Mouse (Mus musculus): ENCODE results near the gene Letm1.
A peak's percentile ranks its signal among the peaks of the same experiment; 100 is the strongest.

Gene Letm1

DNA sequence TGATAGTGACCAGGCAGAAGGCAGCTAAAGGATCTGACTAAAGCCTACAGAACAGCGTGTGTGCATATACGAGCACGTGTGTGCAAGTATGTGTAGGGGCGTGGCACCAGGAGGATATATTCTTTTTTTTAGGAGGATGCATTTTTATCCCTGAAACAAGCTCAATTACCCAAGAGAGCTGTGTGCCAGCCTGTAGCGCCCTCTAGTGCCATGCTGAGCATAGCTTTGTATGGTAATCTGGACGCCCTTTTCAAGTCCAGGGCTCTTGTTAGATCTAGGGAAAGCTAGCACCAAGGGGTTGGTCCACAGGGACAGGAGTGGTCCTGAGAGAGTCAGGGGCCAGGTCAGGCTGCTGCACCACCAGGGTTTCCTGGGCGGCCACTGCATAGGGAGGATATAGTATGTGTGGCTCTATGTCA lies 44.7 kb downstream of the Letm1 start:
- peak; percentile 58 for DNase-seq

- no peak for DNase-seq
These were observed 46.4 kb downstream of the Letm1 start for GRCm38 (mm10) chr5:33736230-33736629.

DNA sequence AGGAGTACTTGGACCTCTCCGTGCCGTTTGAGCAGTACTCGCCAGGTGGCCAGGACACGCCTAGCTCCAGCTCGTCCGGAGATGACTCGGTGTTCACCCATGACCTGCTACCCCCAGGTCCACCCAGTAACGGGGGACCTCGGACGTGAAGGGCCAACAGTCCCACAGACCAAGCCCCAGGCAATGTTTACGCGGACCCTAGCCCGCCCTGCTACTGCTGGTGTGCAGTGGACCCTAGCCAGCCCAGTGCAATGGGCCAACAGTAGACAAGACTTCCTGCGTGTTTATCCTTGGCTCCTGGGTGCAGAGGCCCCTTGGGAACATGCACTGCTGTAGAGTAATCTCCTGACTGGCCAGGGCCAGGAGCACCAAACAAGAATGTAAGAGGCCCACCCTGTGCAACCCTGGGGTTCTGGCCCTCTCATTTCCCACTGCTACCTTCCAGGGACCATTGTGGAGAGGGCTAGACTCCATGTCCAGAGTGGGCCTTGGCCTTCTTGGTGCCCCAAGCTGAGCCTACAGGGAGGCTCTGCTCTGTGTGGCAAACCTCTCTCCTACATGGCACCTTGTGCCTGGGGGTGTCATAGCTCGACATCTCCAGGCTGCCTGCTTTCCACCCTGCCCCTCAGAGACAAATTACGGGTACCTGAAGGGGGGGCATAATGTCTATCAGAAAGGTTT lies 47.1 kb downstream of the Letm1 start:
- no peak for DNase-seq

GRCm38 (mm10) chr5:33733837-33734236 lies 48.8 kb downstream of the Letm1 start:
- DNase-seq: no peak

DNA sequence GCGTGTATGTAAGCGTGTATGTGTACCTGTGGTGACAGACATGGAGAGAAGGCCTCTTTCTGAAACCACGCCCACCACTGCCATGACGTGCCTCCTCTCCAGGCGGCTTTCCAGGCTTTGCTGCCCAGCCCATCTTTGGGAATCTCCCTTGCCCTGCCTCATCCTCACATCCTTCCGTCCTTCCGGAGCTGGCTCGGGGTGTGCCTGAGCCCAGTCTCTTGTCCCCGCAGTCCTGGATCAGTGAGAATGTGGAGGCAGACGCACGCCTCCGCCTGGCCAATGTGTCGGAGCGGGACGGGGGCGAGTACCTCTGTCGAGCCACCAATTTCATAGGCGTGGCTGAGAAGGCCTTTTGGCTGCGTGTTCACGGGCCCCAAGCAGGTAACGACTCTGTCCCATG lies 51.6 kb downstream of the Letm1 start:
- no peak for DNase-seq

GRCm38 (mm10) chr5:33730516-33730915 lies 52.1 kb downstream of the Letm1 start:
- no peak for DNase-seq

GRCm38 (mm10) chr5:33728841-33729240 lies 53.8 kb downstream of the Letm1 start:
- no peak for DNase-seq

- no peak for DNase-seq
These were observed 55.7 kb downstream of the Letm1 start for GRCm38 (mm10) chr5:33726891-33727290.

DNA sequence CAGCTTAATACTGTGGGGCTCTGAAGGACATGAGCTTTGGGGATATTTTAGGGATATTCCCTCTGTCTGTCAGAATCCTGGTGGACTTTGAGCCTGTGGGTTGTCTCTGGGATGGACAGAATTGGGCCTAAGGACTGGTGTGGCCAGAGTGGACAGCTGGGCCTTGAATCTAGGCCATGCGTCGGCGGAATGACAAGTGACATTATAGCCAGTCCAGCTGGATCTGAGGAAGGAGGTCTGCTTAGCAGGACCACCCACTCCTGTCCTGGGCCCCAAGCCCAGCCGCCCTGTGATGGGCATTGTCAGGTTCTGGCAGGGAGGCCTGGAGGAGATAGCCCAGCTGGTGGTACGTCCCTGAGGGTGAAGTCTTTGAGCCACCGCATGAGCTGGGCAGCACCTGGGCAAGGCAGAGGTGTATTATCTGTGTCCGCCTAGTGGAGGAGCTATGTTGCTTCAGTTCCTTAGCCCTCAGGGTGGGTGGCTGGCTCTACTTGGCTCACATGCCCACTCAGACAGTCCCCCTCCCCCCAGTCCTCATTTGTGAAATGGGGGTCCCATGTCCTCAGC lies 56.5 kb downstream of the Letm1 start:
- DNase-seq: no peak

GRCm38 (mm10) chr5:33723641-33724465 lies 58.8 kb downstream of the Letm1 start:
- no peak for DNase-seq

- no peak for DNase-seq
These were observed 59.5 kb downstream of the Letm1 start for GRCm38 (mm10) chr5:33723019-33723640.

DNA sequence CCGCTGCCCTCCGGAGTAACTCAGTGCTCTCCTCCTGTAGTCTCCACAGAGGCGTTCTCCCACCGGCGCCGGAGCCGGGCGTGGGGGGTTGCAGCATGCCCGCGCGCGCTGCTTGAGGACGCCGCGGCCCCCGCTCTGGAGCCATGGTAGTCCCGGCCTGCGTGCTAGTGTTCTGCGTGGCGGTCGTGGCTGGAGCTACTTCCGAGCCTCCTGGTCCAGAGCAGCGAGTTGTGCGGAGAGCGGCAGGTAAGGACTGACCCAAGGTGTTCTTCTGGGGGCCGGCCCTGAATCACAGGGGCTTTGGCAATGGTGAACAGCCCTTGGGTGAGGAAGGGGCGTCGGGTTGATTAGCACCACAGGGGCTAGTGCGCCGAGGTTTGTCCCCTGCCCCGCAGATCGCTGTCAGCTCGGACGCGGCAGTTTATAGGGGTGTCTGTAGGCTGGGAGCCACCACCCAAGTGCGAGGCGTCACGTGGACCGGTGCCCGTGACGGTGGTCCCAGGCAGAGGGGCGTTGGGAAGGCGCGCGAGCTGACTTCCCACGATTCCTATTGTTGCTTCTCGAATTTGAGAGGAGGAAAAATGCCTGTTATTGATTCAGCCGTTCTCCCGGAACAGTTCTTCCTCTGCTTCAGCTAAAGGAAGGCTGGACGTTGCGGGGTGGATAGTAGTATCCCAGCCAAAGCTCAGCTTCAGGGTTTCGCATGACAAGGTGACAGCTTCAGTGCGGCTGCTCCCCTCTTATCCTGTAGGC lies 60.2 kb downstream of the Letm1 start:
- no peak for DNase-seq

DNA sequence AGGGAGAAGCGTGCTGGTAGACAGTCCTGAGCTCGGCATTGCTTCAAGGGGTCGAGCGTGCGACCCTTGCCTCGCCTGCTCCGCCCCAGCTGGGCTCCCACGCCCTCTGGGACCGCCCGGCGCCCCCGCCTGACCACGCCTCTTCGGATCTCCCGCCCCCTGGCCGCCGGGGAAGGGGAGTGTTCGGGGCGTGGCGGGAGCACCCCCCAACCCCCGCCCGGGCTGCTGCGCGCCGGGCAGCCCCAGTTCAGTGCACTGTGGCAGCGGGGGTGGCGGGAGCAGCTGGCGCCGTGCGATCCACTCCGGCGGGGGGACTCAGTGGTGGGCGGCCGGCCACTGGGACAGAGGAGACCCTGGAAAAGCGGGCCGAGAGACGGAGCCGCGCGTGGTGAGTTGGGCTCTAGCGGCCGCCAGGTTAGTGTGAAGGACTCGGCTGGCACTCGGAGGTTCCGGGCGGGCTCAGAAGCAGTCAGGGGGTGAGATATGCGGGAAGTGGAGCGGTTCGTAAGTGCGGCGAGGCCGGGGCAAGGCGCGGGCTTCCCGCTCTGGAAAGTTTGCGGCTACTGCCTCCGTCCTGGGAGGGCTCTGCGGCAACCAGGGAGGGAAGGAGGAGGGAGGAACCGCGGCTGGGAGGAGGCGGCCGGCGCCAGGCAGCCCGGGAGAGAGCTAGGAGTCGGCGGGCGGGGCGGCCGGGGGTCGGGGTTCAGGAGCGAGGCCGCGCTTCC lies 60.9 kb downstream of the Letm1 start, which contains the start of gene Fgfr3:
Fgfr3 (plus strand) TSS at position 134 of the 725 bp plus-strand sequence.
- no peak for DNase-seq

DNA sequence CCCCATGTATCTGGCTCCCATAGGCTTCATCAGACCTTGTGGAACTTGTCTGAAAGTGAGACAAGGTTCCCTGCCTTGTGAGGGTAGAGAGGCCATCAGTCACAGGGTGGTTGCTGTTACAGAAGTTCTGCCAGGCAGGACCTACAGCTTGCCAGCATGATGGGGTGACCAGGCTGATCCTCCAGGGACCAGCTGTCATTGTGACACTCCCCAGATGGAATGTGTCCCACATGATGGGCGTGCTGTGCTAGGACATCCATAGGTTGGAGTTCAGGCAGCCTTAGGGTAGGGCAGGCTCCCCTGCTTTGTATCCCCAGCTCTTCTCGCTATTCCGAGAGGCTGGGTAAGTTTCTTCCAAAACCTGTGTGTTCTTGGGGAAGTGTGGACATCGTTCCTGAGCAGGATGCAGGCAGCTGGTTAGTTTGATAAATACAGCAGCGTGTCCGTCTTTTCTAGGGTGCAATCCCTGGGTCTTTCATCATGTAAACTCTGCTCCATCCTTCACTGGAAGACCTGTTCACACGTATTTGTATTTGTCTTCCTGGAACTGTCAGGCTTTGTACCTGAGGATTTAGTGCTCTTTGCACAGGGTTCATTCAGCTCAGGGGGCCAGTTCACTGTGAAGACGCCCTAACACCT lies 61.6 kb downstream of the Letm1 start:
- no peak for DNase-seq

DNA sequence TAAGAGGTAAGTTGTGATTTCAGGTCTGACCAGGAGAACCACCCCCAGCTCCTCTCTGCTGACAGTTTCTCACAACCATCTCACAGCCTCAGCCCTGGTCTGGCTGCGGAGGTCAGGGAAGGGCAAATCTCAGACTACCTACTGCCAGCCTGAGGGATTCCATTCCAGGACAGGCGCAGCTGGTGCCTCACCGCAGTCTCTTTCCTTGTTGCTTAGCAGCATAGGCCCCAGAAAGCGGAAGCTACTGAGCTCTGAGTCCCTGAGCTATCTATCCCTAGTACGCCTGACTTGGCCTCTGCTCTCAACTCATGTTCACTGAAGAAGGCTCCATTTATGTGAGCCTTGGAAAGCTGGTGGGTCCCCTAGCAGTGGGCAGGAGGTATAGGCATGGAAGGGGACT lies 64.2 kb downstream of the Letm1 start:
- DNase-seq: no peak

- no peak for DNase-seq
These were observed 66.2 kb downstream of the Letm1 start for GRCm38 (mm10) chr5:33716467-33716866.

DNA sequence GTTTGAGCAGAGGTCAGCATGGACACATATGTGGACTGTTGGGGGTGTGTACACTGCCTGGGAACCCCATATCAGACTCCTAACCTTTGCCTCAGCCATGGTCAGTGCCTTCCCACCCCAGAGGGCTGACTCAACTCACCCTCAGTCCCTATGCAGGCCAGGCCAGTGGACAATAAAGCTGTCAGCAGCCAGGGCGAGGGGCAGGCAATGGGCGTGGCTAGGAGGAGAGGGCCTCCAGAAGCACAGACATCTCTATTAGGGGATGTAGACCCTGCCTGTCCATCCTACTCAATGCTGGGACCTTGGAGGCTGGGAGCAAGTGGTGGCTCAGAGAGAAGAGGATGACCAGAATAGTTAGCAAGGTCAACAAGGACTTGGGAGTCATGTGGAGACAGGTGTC lies 67.4 kb downstream of the Letm1 start:
- DNase-seq: no peak

DNA sequence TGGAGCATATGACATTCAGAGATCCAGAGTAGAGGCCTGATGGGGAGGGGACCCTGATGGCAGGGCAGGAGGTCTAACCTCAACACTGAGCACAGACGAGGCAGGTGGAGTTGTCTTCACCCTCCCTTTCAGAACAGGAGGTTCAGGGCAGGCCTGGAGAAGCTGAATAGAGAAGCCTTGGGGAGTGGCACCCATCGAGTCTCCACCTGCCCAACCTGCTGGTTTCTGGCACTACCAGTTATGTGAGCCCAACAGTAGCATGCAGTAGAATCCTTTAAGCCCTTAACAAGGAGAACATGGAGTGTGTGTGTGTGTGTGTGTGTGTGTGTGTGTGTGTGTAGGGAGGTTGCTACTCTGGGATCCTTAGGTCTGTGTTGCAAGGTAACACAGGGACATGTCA lies 70.1 kb downstream of the Letm1 start:
- DNase-seq: no peak

GRCm38 (mm10) chr5:33709037-33709436 lies 73.6 kb downstream of the Letm1 start:
- DNase-seq: no peak

DNA sequence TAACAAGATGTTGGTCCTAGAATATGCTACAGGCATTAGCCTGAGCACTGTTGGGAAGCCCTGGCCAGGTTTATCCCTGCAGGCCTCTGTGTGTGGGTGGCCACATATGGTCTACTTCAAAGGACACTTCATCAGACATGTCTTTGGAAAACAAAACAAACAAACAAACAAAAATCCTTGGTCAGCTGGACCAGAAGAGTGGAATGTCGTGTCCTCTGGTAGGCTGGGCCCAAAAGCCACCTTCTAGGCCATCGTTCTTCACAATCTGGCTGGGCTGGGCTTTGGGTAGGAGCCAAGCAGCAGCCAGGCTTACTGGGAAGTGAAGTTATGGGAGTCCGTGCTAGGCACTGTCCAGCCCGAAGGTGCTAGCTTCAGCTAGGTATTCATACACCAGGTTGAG lies 75.5 kb downstream of the Letm1 start:
- DNase-seq: no peak

GRCm38 (mm10) chr5:33706350-33706629 lies 76.3 kb downstream of the Letm1 start:
- DNase-seq: no peak
